Comparison of ENCODE assay signal across 16 mouse cellular contexts in the genomic region with DNA sequence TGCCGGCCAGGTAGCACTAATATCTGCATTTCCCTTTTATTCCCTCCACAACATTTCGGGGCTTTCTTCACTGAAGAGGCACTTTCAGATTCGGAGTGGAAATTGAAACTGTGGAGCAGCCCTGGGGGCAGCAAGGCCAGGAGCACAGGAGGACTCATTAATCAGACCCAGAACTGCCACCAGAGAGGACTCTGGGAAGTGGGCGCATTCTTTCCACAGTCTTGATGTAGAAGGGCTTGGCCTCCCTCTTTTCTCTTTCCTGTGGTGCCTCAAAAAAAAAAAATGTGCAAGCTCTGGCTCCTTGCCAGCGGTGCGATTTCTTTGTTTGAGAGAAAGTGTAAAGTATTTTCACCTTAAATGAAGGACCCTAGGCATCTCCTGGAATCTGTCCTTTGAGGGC.
DNase-seq lines count a peak whose midpoint lies in the region; ATAC-seq lines count a peak whose summit lies in the region.
"Had no signal": no experiment of that assay in that cellular context is flagged by ENCODE, and none has a peak within 500 bp of the region (broad histone marks: within the 10 kb centered on the region; RNA-seq: fewer than 3 reads in every experiment).

No protein-coding gene starts in this region.

- WGBS in forebrain, embryonic 14.5 days = 45% methylated on average over 6 of the region's 6 CpGs
- 45% methylated on average over 6 of the region's 6 CpGs for WGBS in forebrain, embryonic 15.5 days
- WGBS in embryonic facial prominence, embryonic 11.5 days = 57% methylated on average over 6 of the region's 6 CpGs

- H3K4me2 ChIP-seq in forebrain, embryonic 14.5 days (ENCODE audit: low read length) = no peak overlapping the region
- H3K4me2 ChIP-seq in forebrain, embryonic 15.5 days (replicated peaks) = no peak overlapping the region
- no peak overlapping the region for H3K4me2 ChIP-seq in embryonic facial prominence, embryonic 11.5 days (ENCODE audit: low read depth, low read length)
- H3K4me2 ChIP-seq: hindbrain, embryonic 14.5 days had no signal

- no peaks in the 10 kb centered on the region for H3K27me3 ChIP-seq in forebrain, embryonic 14.5 days (replicated peaks; ENCODE audit: control insufficient read depth, insufficient read depth, low read length)
- no peaks in the 10 kb centered on the region for H3K27me3 ChIP-seq in forebrain, embryonic 15.5 days
- H3K27me3 ChIP-seq in embryonic facial prominence, embryonic 11.5 days (ENCODE audit: control insufficient read depth, insufficient read depth, low read length) = no peaks in the 10 kb centered on the region

- no peaks in the 10 kb centered on the region for H3K9me3 ChIP-seq in forebrain, embryonic 14.5 days (replicated peaks; ENCODE audit: control insufficient read depth, low read length)
- H3K9me3 ChIP-seq in forebrain, embryonic 15.5 days = no peaks in the 10 kb centered on the region
- no peaks in the 10 kb centered on the region for H3K9me3 ChIP-seq in embryonic facial prominence, embryonic 11.5 days (replicated peaks; ENCODE audit: control insufficient read depth, low read length)

- H3K4me1 ChIP-seq in forebrain, embryonic 14.5 days (ENCODE audit: control insufficient read depth, insufficient read depth, low read length) = 0 out of 2 replicates have a peak, but pooled peaks cover 5% of the 10 kb centered on the region
- H3K4me1 ChIP-seq in forebrain, embryonic 15.5 days = no peaks in the 10 kb centered on the region
- H3K4me1 ChIP-seq in embryonic facial prominence, embryonic 11.5 days (ENCODE audit: control insufficient read depth, insufficient read depth, low read length) = no peaks in the 10 kb centered on the region

- no peak overlapping the region for H3K9ac ChIP-seq in forebrain, embryonic 14.5 days (ENCODE audit: low read length)
- no peak overlapping the region for H3K9ac ChIP-seq in forebrain, embryonic 15.5 days (replicated peaks)
- H3K9ac ChIP-seq in embryonic facial prominence, embryonic 11.5 days (replicated peaks; ENCODE audit: low read length) = no peak overlapping the region
- H3K9ac ChIP-seq: hindbrain, embryonic 14.5 days had no signal

- no peaks in the 10 kb centered on the region for H3K36me3 ChIP-seq in forebrain, embryonic 14.5 days (ENCODE audit: control insufficient read depth, insufficient read depth, low read length)
- no peaks in the 10 kb centered on the region for H3K36me3 ChIP-seq in forebrain, embryonic 15.5 days
- no peaks in the 10 kb centered on the region for H3K36me3 ChIP-seq in embryonic facial prominence, embryonic 11.5 days (replicated peaks; ENCODE audit: control insufficient read depth, insufficient read depth, low read depth, low read length)

- no peak overlapping the region for H3K4me3 ChIP-seq in forebrain, embryonic 14.5 days (ENCODE audit: low read depth, low read length)
- no peak overlapping the region for H3K4me3 ChIP-seq in forebrain, embryonic 15.5 days
- no peak overlapping the region for H3K4me3 ChIP-seq in embryonic facial prominence, embryonic 11.5 days (ENCODE audit: low read depth, low read length)

- no peak overlapping the region for H3K27ac ChIP-seq in forebrain, embryonic 14.5 days (ENCODE audit: low read depth, low read length)
- no peak overlapping the region for H3K27ac ChIP-seq in forebrain, embryonic 15.5 days (replicated peaks)
- no peak overlapping the region for H3K27ac ChIP-seq in embryonic facial prominence, embryonic 11.5 days (replicated peaks; ENCODE audit: low read depth, low read length)
- H3K27ac ChIP-seq: hindbrain, embryonic 14.5 days had no signal

- DNase-seq in forebrain, embryonic 14.5 days (ENCODE audit: low spot score) = peak; percentile 19
- peak; percentile 14 to 36 for DNase-seq in kidney, postnatal 25 days
- DNase-seq in kidney, adult 18-20 months = no peak
- DNase-seq in Muller cell, postnatal 12 days (ENCODE audit: inconsistent ontology term) = peak; percentile 11
- peak; percentile 35 for DNase-seq in embryonic facial prominence, embryonic 11.5 days (ENCODE audit: low spot score)
- DNase-seq in layer of hippocampus, postnatal 36 days = no peak
- DNase-seq in T-cell, adult 2 months (ENCODE audit: low spot score) = no peak
- DNase-seq: adrenal gland, postnatal 25 days; B cell, adult 2 months; cerebellum, adult 9-11 months; heart, adult 18-20 months; layer of hippocampus, adult 9-11 months; thymus, adult 2 months had no signal

- ATAC-seq in forebrain, embryonic 14.5 days = no peak
- no peak for ATAC-seq in forebrain, embryonic 15.5 days (replicated peaks)
- ATAC-seq in embryonic facial prominence, embryonic 11.5 days (replicated peaks; ENCODE audit: insufficient number of reproducible peaks, low FRiP score, low TSS enrichment, low read depth) = no peak
- ATAC-seq: intestine, postnatal 0 days had no signal

Comparison
In these comparisons a context has a peak if more than half of its experiments do, and no peak if none do; other contexts are left out.
1. DNase-seq: peak in forebrain, embryonic 14.5 days (single experiment), kidney, postnatal 25 days (2 of 2), Muller cell, postnatal 12 days (single experiment) and embryonic facial prominence, embryonic 11.5 days (single experiment); none in kidney, adult 18-20 months (single experiment), layer of hippocampus, postnatal 36 days (0 of 2) and T-cell, adult 2 months (single experiment).